Mouse (Mus musculus) brown adipose tissue, adult 24 weeks (tissue): ENCODE measurements around the gene Sidt1. TPM values are rescaled to one million over a fixed set of nuclear protein-coding genes. Genes with fewer than 3 reads are reported as not detected.

Experiments
- H3K27ac ChIP-seq: fragments of 200-500 bp; replicated peaks from 2 replicates; pipeline ENCODE4 v1.5.1; 2012; ENCODE audit warnings: low read depth, mild to moderate bottlenecking, low read length
- H3K4me1 ChIP-seq: fragments of 200-500 bp; 2 replicates; pipeline ENCODE4 v1.6.1; 2012; ENCODE audit warnings: low read length, mixed read lengths; ENCODE audit not compliant: control insufficient read depth, insufficient read depth, insufficient read length
- H3K4me3 ChIP-seq: fragments of 200-500 bp; 2 replicates; pipeline ENCODE4 v1.5.1; 2012; ENCODE audit warnings: low read depth, mild to moderate bottlenecking, low read length, moderate library complexity; ENCODE audit not compliant: insufficient read depth
- polyA plus RNA-seq: library from polyadenylated mRNA; stranded (reverse); fragments of >200 nt; gene quantifications from 2 replicates; pipeline ENCODE4 v1.2.4, GENCODE M21; 2012; ENCODE audit not compliant: missing spikeins, insufficient read depth, insufficient read length

Sidt1 gene
- polyA plus RNA-seq, 1 experiment: not detected

DNA sequence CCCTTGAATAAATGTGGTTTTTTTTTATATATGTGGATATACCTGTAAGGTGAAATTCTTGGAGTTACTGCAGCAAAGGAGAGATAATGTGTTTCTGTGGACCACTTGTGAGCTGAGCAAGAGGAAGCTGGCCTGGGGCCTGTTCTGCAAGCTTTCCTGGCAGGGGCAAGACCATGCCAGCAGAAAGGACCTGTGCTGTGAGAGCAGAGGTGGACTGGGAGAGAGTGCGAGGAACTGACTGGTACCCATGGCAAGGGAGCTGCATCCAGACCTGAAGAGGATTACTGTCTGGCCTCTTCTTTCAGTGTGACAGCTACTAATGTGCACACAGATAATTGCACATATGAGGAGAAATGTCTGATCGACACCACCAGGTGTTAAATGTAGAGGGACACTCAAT, 142.0 kb downstream of the Sidt1 start:
- H3K4me3 ChIP-seq: no peak overlapping the region
- no peak overlapping the region for H3K27ac ChIP-seq
- no peaks in the 10 kb centered on the region; the same call in 1 of the 2 replicates for H3K4me1 ChIP-seq

Other genes starting within 250 kb of the Sidt1 start
- 55.9 and 66.0 TPM in 2 replicates for gene Atp6v1a, start 193.5 kb downstream of the Sidt1 start, polyA plus RNA-seq
- 48.8 and 61.1 TPM in 2 replicates for gene Naa50, start 193.4 kb downstream of the Sidt1 start, polyA plus RNA-seq
- 9.3 and 21.8 TPM in 2 replicates for gene Usf3, start 159.9 kb downstream of the Sidt1 start, polyA plus RNA-seq
- 5.4 and 7.0 TPM in 2 replicates for gene Spice1, start 13.9 kb upstream of the Sidt1 start, polyA plus RNA-seq
- gene Cfap44, start 61.6 kb upstream of the Sidt1 start, polyA plus RNA-seq: not detected in 2 replicates
- 2.1 and 2.4 TPM in 2 replicates for gene Boc, start 225.7 kb upstream of the Sidt1 start, polyA plus RNA-seq